Mouse (Mus musculus): Measurements from ENCODE around the gene Odf4.
"Not testable (repeated sequence)": the region's sequence is repeated elsewhere in the genome, so short reads cannot be mapped to it uniquely, and the experiment has no call there.

Gene Odf4

GRCm38 (mm10) chr11:68946001-68946400 lies 19.1 kb upstream of the Odf4 start:
- DNase-seq = no peak

GRCm38 (mm10) chr11:68945245-68945644 lies 18.4 kb upstream of the Odf4 start:
- DNase-seq = no peak

GRCm38 (mm10) chr11:68942731-68943130 lies 15.8 kb upstream of the Odf4 start:
- DNase-seq = no peak

- no peak for DNase-seq
Observed at GRCm38 (mm10) chr11:68940516-68940915, 13.6 kb upstream of the Odf4 start.

- DNase-seq = peak; percentile 73 to 80
Observed at GRCm38 (mm10) chr11:68939451-68940304, 12.8 kb upstream of the Odf4 start.

- not testable (repeated sequence) for DNase-seq
Observed at GRCm38 (mm10) chr11:68936951-68937350, 10.1 kb upstream of the Odf4 start.

GRCm38 (mm10) chr11:68933885-68934507 lies 7.1 kb upstream of the Odf4 start:
- no peak for DNase-seq

GRCm38 (mm10) chr11:68929947-68930346 lies 3.1 kb upstream of the Odf4 start:
- DNase-seq = no peak

- no peak for DNase-seq
Observed at GRCm38 (mm10) chr11:68924749-68925148, 2.1 kb downstream of the Odf4 start.

- DNase-seq = no peak
Observed at GRCm38 (mm10) chr11:68923191-68923590, 3.7 kb downstream of the Odf4 start.

- DNase-seq = no peak
Observed at GRCm38 (mm10) chr11:68914566-68914965, 12.3 kb downstream of the Odf4 start.

- no peak for DNase-seq
Observed at GRCm38 (mm10) chr11:68911531-68912177, 15.2 kb downstream of the Odf4 start.

GRCm38 (mm10) chr11:68908846-68909503 lies 17.9 kb downstream of the Odf4 start:
- DNase-seq = no peak

- DNase-seq = no peak
Observed at GRCm38 (mm10) chr11:68907251-68907650, 19.6 kb downstream of the Odf4 start.

GRCm38 (mm10) chr11:68906461-68906790 lies 20.5 kb downstream of the Odf4 start:
- DNase-seq = no peak

- DNase-seq = no peak
Observed at GRCm38 (mm10) chr11:68905665-68906460, 21.0 kb downstream of the Odf4 start.

- no peak for DNase-seq
Observed at GRCm38 (mm10) chr11:68905138-68905531, 21.7 kb downstream of the Odf4 start.

GRCm38 (mm10) chr11:68904375-68905137 lies 22.3 kb downstream of the Odf4 start:
- peak; percentile 16 to 42 for DNase-seq

GRCm38 (mm10) chr11:68903775-68904174 lies 23.1 kb downstream of the Odf4 start:
- no peak for DNase-seq

GRCm38 (mm10) chr11:68902823-68903222 lies 24.1 kb downstream of the Odf4 start:
- DNase-seq = no peak

GRCm38 (mm10) chr11:68902367-68902766 lies 24.5 kb downstream of the Odf4 start:
- DNase-seq = no peak

GRCm38 (mm10) chr11:68902047-68902364 lies 24.9 kb downstream of the Odf4 start:
- DNase-seq = no peak
